Mouse (Mus musculus): ENCODE measurements around the gene Plch1. TPM values are rescaled to one million over a fixed set of nuclear protein-coding genes. Genes with fewer than 3 reads are reported as not detected.

The Plch1 gene
- total and polyA plus RNA-seq, 2 experiments from 2014 or later = 3.5 to 14.4 TPM

DNA sequence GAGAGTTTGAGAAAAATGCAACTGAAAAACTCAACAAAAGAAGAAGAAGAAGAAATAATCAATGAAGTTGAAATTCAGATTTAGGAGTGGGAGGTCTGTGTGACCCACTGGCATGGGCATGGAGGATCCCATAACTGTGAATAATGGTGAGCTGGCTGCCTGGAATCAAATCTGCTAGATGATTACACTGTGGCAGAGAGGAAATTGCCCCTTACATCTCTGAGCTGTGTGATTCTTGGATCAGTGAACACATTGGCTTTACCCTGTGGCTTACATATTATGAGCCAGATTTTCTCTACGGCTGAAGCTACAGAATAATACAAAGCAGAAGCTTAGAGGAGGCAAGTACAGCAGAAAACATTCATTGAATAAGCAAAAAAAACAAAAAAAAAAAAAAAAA, 170.9 kb downstream of the Plch1 start:
- no peaks in the 10 kb centered on the region for H3K9me3 ChIP-seq (ENCODE audit: low read length)
- no peak overlapping the region for H3K9ac ChIP-seq
- H3K27ac ChIP-seq (ENCODE audit: low read depth, low read length) = no peak overlapping the region
- ATAC-seq (no peak), DNase-seq (no peak)
- no peak overlapping the region for H3K4me3 ChIP-seq (ENCODE audit: low read depth, low read length)
- H3K36me3 ChIP-seq (ENCODE audit: insufficient read depth) = no peaks in the 10 kb centered on the region
- no peak overlapping the region for H3K4me2 ChIP-seq (ENCODE audit: low read depth)
- 42% methylated on average over 1 of the region's 1 CpGs for WGBS
- no peaks in the 10 kb centered on the region for H3K4me1 ChIP-seq (ENCODE audit: insufficient read depth)
- H3K27me3 ChIP-seq (ENCODE audit: insufficient read depth, low read length) = no peaks in the 10 kb centered on the region
- no peak for TF ChIP-seq CTCF (IDR thresholded peaks at IDR 0.05; ENCODE audit: low read depth)

DNA sequence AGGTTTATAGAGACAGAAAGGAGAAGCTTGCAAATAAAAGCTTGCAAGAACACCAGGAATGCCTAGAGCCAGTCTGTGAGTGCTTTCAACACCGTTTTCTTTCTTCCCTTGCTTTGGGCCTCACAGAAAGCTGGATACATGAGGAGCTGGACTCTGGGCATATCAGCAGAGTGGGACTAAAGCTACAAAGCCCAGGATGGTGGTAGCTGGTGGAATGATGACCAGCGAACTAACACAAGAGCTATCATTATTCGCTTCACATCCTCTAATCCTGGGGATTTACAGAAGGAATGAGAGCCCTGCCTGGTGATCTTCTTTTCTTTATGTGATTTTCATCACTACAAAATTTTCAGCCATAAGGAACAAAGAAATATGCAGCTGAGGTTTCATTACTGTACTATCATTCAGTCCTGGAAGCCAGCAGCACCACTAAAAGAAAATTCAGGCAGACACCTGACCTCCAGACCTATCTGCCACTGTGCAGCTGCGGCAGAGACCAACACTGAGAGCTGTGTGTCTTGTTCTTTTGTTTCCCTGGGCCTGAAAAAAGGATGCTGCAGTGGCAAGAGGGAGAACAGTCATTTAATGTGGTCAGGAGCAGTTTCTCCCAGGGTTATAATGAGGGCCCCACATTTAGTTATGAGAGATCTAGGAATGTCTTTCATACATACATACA, 172.5 kb downstream of the Plch1 start:
- no peak for TF ChIP-seq CTCF (IDR thresholded peaks at IDR 0.05; ENCODE audit: low read depth)
- no peak overlapping the region for H3K27ac ChIP-seq (ENCODE audit: low read depth, low read length)
- no peak for DNase-seq

GRCm38 (mm10) chr3:63693694-63694093, 205.6 kb downstream of the Plch1 start:
- no peak overlapping the region for H3K4me3 ChIP-seq (ENCODE audit: low read depth, low read length)
- H3K9ac ChIP-seq = no peak overlapping the region
- no peak for TF ChIP-seq CTCF (IDR thresholded peaks at IDR 0.05; ENCODE audit: low read depth)
- WGBS = 88% methylated on average over 2 of the region's 2 CpGs
- ATAC-seq (no peak), DNase-seq (no peak)
- H3K9me3 ChIP-seq (ENCODE audit: low read length) = no peaks in the 10 kb centered on the region
- no peaks in the 10 kb centered on the region for H3K4me1 ChIP-seq (ENCODE audit: insufficient read depth)
- H3K27me3 ChIP-seq (ENCODE audit: insufficient read depth, low read length) = no peaks in the 10 kb centered on the region
- no peak overlapping the region for H3K4me2 ChIP-seq (ENCODE audit: low read depth)
- peaks cover 6% of the 10 kb centered on the region; the same call in 1 of the 2 replicates for H3K36me3 ChIP-seq (ENCODE audit: insufficient read depth)
- H3K27ac ChIP-seq (ENCODE audit: low read depth, low read length) = no peak overlapping the region

More for the DNA sequence above, 172.5 kb downstream of the Plch1 start:
- no peaks in the 10 kb centered on the region for H3K27me3 ChIP-seq (ENCODE audit: insufficient read depth, low read length)
- no peak overlapping the region for H3K9ac ChIP-seq
- ATAC-seq = peak; percentile 34; the same call in 1 of the 2 replicates
- H3K9me3 ChIP-seq (ENCODE audit: low read length) = no peaks in the 10 kb centered on the region
- no peak overlapping the region for H3K4me2 ChIP-seq (ENCODE audit: low read depth)
- H3K36me3 ChIP-seq (ENCODE audit: insufficient read depth) = no peaks in the 10 kb centered on the region
- H3K4me1 ChIP-seq (ENCODE audit: insufficient read depth) = no peaks in the 10 kb centered on the region
- H3K4me3 ChIP-seq (ENCODE audit: low read depth, low read length) = no peak overlapping the region
- WGBS = 56% methylated on average over 4 of the region's 4 CpGs

DNA sequence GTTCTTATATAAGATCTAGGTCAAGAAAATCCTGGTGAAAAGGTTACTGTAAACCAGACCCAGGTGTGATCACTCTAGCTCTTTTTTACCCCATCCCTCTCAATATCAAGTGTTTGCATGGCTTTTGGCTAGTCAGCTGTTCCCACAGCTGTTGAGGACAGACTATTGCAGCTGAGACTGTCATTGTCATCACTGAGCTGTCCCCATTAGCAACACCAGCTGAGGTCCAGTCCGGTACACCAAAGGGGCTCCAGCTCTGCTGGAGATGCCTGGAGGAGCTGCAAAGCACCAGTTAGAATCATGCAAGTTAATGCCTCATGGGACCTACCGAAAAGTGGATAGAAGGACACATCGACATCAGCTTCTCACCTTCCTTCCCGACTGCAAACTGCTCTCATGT, 206.5 kb downstream of the Plch1 start:
- DNase-seq (no peak), ATAC-seq (no peak)
- no peaks in the 10 kb centered on the region for H3K36me3 ChIP-seq (ENCODE audit: insufficient read depth)
- 88% methylated on average over 4 of the region's 4 CpGs for WGBS
- no peaks in the 10 kb centered on the region for H3K27me3 ChIP-seq (ENCODE audit: insufficient read depth, low read length)
- no peaks in the 10 kb centered on the region for H3K9me3 ChIP-seq (ENCODE audit: low read length)
- no peak overlapping the region for H3K27ac ChIP-seq (ENCODE audit: low read depth, low read length)
- H3K4me2 ChIP-seq (ENCODE audit: low read depth) = no peak overlapping the region
- H3K4me1 ChIP-seq (ENCODE audit: insufficient read depth) = no peaks in the 10 kb centered on the region
- H3K9ac ChIP-seq = no peak overlapping the region
- no peak for TF ChIP-seq CTCF (IDR thresholded peaks at IDR 0.05; ENCODE audit: low read depth)
- H3K4me3 ChIP-seq (ENCODE audit: low read depth, low read length) = no peak overlapping the region

DNA sequence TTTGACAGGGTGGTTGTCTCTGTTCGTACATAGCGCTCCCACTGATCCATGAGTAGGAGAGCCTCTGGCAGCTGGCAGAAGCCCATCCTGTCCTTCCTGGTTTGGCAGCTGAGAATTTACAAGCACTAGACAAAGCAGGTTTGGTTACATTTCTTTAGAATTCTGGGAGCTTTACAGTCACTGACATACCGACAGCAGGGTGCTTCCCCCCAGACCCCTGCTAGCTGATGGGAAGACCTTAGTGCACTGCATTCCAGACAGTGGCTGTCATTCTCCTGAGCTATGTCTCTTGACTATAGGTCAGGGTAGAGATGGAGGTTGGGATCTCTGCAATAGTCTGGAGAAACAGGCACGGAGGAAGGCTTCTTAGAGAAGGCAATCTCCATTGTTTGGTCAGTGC, 230.5 kb downstream of the Plch1 start:
- Histone ChIP-seq H3K27ac (ENCODE audit: low read depth, low read length) (no peak overlapping the region), H3K4me3 (ENCODE audit: low read depth, low read length) (no peak overlapping the region), H3K9me3 (ENCODE audit: low read length) (no peaks in the 10 kb centered on the region), H3K36me3 (ENCODE audit: insufficient read depth) (no peaks in the 10 kb centered on the region), H3K27me3 (ENCODE audit: insufficient read depth, low read length) (no peaks in the 10 kb centered on the region), H3K4me1 (ENCODE audit: insufficient read depth) (peaks cover 7% of the 10 kb centered on the region; the same call in 1 of the 2 replicates), H3K9ac (no peak overlapping the region), H3K4me2 (ENCODE audit: low read depth) (no peak overlapping the region)
- ATAC-seq = no peak
- no peak for DNase-seq
- no peak for TF ChIP-seq CTCF (IDR thresholded peaks at IDR 0.05; ENCODE audit: low read depth)
- 61% methylated on average over 4 of the region's 4 CpGs for WGBS

DNA sequence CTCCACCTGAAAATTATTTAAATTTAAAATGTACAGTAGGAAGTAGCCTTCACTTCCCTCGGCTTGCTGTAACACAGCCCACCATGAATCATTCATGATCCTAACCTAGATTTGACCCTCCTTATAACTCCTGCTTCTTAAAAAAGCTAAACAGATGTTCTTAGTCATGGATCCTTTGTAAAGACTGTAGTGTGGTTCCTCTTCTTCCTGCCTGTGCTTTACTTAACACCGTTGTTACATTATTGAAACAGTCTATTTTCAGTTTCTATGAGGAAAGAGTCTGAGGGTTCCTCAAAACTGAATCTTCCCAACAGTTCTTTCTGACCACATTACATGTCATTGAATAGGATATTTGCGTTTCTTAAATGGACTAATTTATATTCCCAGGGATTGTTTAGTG, 234.0 kb downstream of the Plch1 start:
- no peak overlapping the region for H3K9ac ChIP-seq
- no peak for TF ChIP-seq CTCF (IDR thresholded peaks at IDR 0.05; ENCODE audit: low read depth)
- H3K36me3 ChIP-seq (ENCODE audit: insufficient read depth) = no peaks in the 10 kb centered on the region
- ATAC-seq = no peak
- peaks cover 7% of the 10 kb centered on the region; the same call in 1 of the 2 replicates for H3K4me1 ChIP-seq (ENCODE audit: insufficient read depth)
- H3K9me3 ChIP-seq (ENCODE audit: low read length) = no peaks in the 10 kb centered on the region
- 60% methylated on average over 3 of the region's 3 CpGs for WGBS
- no peak for DNase-seq
- H3K4me2 ChIP-seq (ENCODE audit: low read depth) = no peak overlapping the region
- no peak overlapping the region for H3K27ac ChIP-seq (ENCODE audit: low read depth, low read length)
- H3K27me3 ChIP-seq (ENCODE audit: insufficient read depth, low read length) = no peaks in the 10 kb centered on the region
- H3K4me3 ChIP-seq (ENCODE audit: low read depth, low read length) = no peak overlapping the region

- ATAC-seq (peak; percentile 81), DNase-seq (peak; percentile 54)
- no peaks in the 10 kb centered on the region for H3K27me3 ChIP-seq (ENCODE audit: insufficient read depth, low read length)
- no peak overlapping the region for H3K27ac ChIP-seq (ENCODE audit: low read depth, low read length)
- H3K36me3 ChIP-seq (ENCODE audit: insufficient read depth) = no peaks in the 10 kb centered on the region
- H3K4me2 ChIP-seq (ENCODE audit: low read depth) = no peak overlapping the region; the same call in 1 of the 2 replicates
- WGBS = 35% methylated on average over 6 of the region's 6 CpGs
- no peak for TF ChIP-seq CTCF (IDR thresholded peaks at IDR 0.05; ENCODE audit: low read depth)
- H3K4me1 ChIP-seq (ENCODE audit: insufficient read depth) = peaks cover 7% of the 10 kb centered on the region; the same call in 1 of the 2 replicates
- no peaks in the 10 kb centered on the region for H3K9me3 ChIP-seq (ENCODE audit: low read length)
- H3K4me3 ChIP-seq (ENCODE audit: low read depth, low read length) = no peak overlapping the region
- H3K9ac ChIP-seq = no peak overlapping the region
These were observed 234.6 kb downstream of the Plch1 start for GRCm38 (mm10) chr3:63664575-63665243.

Other genes with a start within 250 kb of the Plch1 start
- 15.0 and 20.6 TPM in 2 replicates for gene E130311K13Rik, start 30.0 kb upstream of the Plch1 start, total RNA-seq (2014; rRNA removed)
- 9.7 and 14.3 TPM in 2 replicates for gene E130311K13Rik, start 30.0 kb upstream of the Plch1 start, polyA plus RNA-seq (2015; fragmentation: Nextera tagmentation; extraction: Ambion mirVana)
- gene Slc33a1, start 65.3 kb upstream of the Plch1 start, total RNA-seq (2014; rRNA removed) = 39.9 and 43.4 TPM in 2 replicates
- gene Slc33a1, start 65.3 kb upstream of the Plch1 start, polyA plus RNA-seq (2015; fragmentation: Nextera tagmentation; extraction: Ambion mirVana) = 11.1 and 15.0 TPM in 2 replicates
- gene Gmps, start 76.6 kb upstream of the Plch1 start, total RNA-seq (2014; rRNA removed) = 47.7 and 61.9 TPM in 2 replicates
- 31.3 and 42.3 TPM in 2 replicates for gene Gmps, start 76.6 kb upstream of the Plch1 start, polyA plus RNA-seq (2015; fragmentation: Nextera tagmentation; extraction: Ambion mirVana)
- gene Vmn2r1, start 182.1 kb upstream of the Plch1 start, total RNA-seq (2014; rRNA removed) = 1.1 TPM in 2 replicates
- gene Vmn2r1, start 182.1 kb upstream of the Plch1 start, polyA plus RNA-seq (2015; fragmentation: Nextera tagmentation; extraction: Ambion mirVana) = 0.15 and 0.30 TPM in 2 replicates
- gene Vmn2r2, start 242.5 kb upstream of the Plch1 start, total RNA-seq (2014; rRNA removed) = not detected in 2 replicates
- gene Vmn2r2, start 242.5 kb upstream of the Plch1 start, polyA plus RNA-seq (2015; fragmentation: Nextera tagmentation; extraction: Ambion mirVana) = 0.11 TPM in 1 of 2 replicates, not detected in the other